Mouse (Mus musculus) kidney, embryonic 15.5 days (tissue): ENCODE results near the gene Stk11. TPM values are rescaled to one million over a fixed set of nuclear protein-coding genes. Genes with fewer than 3 reads are reported as not detected.

ENCODE experiments used
- ATAC-seq: fragments of 200-750 bp; cut with Nextera tagmentation; replicated peaks from 2 replicates; pipeline ENCODE4 v1.8.0; 2017; ENCODE audit warnings: moderate TSS enrichment; ENCODE audit not compliant: low FRiP score
- H3K27ac ChIP-seq: fragments of 300-500 bp; sonication (generic); 2 replicates; pipeline ENCODE4 v1.5.1; 2015; ENCODE audit warnings: mild to moderate bottlenecking, inconsistent platforms
- H3K27me3 ChIP-seq: fragments of 300-500 bp; sonication (generic); 2 replicates; pipeline ENCODE4 v1.6.1; 2015; ENCODE audit warnings: inconsistent platforms
- H3K36me3 ChIP-seq: fragments of 300-500 bp; sonication (generic); 2 replicates; pipeline ENCODE4 v1.6.1; 2015; ENCODE audit warnings: inconsistent platforms
- H3K4me1 ChIP-seq: fragments of 300-500 bp; sonication (generic); 2 replicates; pipeline ENCODE4 v1.6.1; 2015; ENCODE audit warnings: inconsistent platforms
- H3K4me2 ChIP-seq: fragments of 300-500 bp; sonication (generic); 2 replicates; pipeline ENCODE4 v1.6.1; 2015; ENCODE audit warnings: moderate library complexity, mild to moderate bottlenecking, inconsistent platforms
- H3K4me3 ChIP-seq: fragments of 300-500 bp; sonication (generic); replicated peaks from 2 replicates; pipeline ENCODE4 v1.5.1; 2015; ENCODE audit warnings: mild to moderate bottlenecking, inconsistent platforms
- H3K9ac ChIP-seq: fragments of 300-500 bp; sonication (generic); 2 replicates; pipeline ENCODE4 v1.6.1; 2015; ENCODE audit warnings: mild to moderate bottlenecking, inconsistent platforms
- H3K9me3 ChIP-seq: fragments of 300-500 bp; sonication (generic); replicated peaks from 2 replicates; pipeline ENCODE4 v1.6.1; 2016; ENCODE audit warnings: inconsistent platforms
- WGBS: fragments of 180-500 bp; shearing (Covaris S2); methylation state at CpG from one replicate; pipeline ENCODE4 v1.1.7; 2015; ENCODE audit warnings: mixed read lengths; 5-methylcytosine and 5-hydroxymethylcytosine counted together
- polyA plus RNA-seq: library from polyadenylated mRNA; unstranded; fragments of >200 nt; fragmentation: Nextera tagmentation; extraction: Ambion mirVana; gene quantifications from 2 replicates; pipeline ENCODE4 v1.2.1, GENCODE M21; 2015

The Stk11 gene
- polyA plus RNA-seq, 1 experiment from 2014 or later = 22.4 TPM

GRCm38 (mm10) chr10:80179068-80180051 is 63.8 kb downstream of the Stk11 start, which contains the start of gene Efna2:
Gene Efna2, plus strand, starts transcription at chr10:80179482.
- H3K27ac ChIP-seq = peak within 1 kb of the TSS; percentile 74
- no peaks in the 10 kb centered on the region for H3K9me3 ChIP-seq
- no peaks in the 10 kb centered on the region for H3K27me3 ChIP-seq
- peak within 1 kb of the TSS; percentile 78 for H3K4me2 ChIP-seq
- H3K4me3 ChIP-seq = peak within 1 kb of the TSS; percentile 78
- peaks cover 28% of the 10 kb centered on the region for H3K4me1 ChIP-seq
- 1% methylated on average over 73 of the region's 106 CpGs for WGBS
- H3K9ac ChIP-seq = peak within 1 kb of the TSS; percentile 81
- H3K36me3 ChIP-seq = peaks cover 6% of the 10 kb centered on the region; the same call in 1 of the 2 replicates
- ATAC-seq = peak; percentile 57

Other genes starting within 250 kb of the Stk11 start
- gene Prtn3, start 241.3 kb upstream of the Stk11 start, polyA plus RNA-seq = 7.4 and 8.3 TPM in 2 replicates
- gene Plppr3, start 241.2 kb upstream of the Stk11 start, polyA plus RNA-seq = 62.1 and 74.5 TPM in 2 replicates
- 2.6 and 3.4 TPM in 2 replicates for gene Elane, start 229.6 kb upstream of the Stk11 start, polyA plus RNA-seq
- not detected in 2 replicates for gene Cfd, start 224.9 kb upstream of the Stk11 start, polyA plus RNA-seq
- gene Med16, start 206.9 kb upstream of the Stk11 start, polyA plus RNA-seq = 59.6 and 70.7 TPM in 2 replicates
- 0.96 and 14.1 TPM in 2 replicates for gene Gm26602, start 204.9 kb upstream of the Stk11 start, polyA plus RNA-seq
- 0.71 and 1.2 TPM in 2 replicates for gene Kiss1r, start 198.8 kb upstream of the Stk11 start, polyA plus RNA-seq
- gene R3hdm4, start 194.6 kb upstream of the Stk11 start, polyA plus RNA-seq = 142 and 155 TPM in 2 replicates
- 7.3 and 7.4 TPM in 2 replicates for gene Arid3a, start 188.8 kb upstream of the Stk11 start, polyA plus RNA-seq
- gene Wdr18, start 155.7 kb upstream of the Stk11 start, polyA plus RNA-seq = 115 TPM in 2 replicates
- 0.31 and 0.39 TPM in 2 replicates for gene Grin3b, start 145.1 kb upstream of the Stk11 start, polyA plus RNA-seq
- gene Tmem259, start 131.5 kb upstream of the Stk11 start, polyA plus RNA-seq = 15.7 and 17.5 TPM in 2 replicates
- gene Cnn2, start 127.2 kb upstream of the Stk11 start, polyA plus RNA-seq = 253 and 292 TPM in 2 replicates
- gene Abca7, start 119.3 kb upstream of the Stk11 start, polyA plus RNA-seq = 3.9 and 4.5 TPM in 2 replicates
- 8.7 and 10.0 TPM in 2 replicates for gene Arhgap45, start 99.2 kb upstream of the Stk11 start, polyA plus RNA-seq
- gene Polr2e, start 76.0 kb upstream of the Stk11 start, polyA plus RNA-seq = 235 and 243 TPM in 2 replicates
- 581 and 603 TPM in 2 replicates for gene Gpx4, start 68.6 kb upstream of the Stk11 start, polyA plus RNA-seq
- gene Sbno2, start 10.2 kb upstream of the Stk11 start, polyA plus RNA-seq = 14.4 and 16.2 TPM in 2 replicates
- gene Atp5d, start 22.8 kb downstream of the Stk11 start, polyA plus RNA-seq = 594 and 612 TPM in 2 replicates
- 5.7 and 6.1 TPM in 2 replicates for gene Cbarp, start 25.0 kb downstream of the Stk11 start, polyA plus RNA-seq
- gene Midn, start 32.5 kb downstream of the Stk11 start, polyA plus RNA-seq = 18.8 and 19.5 TPM in 2 replicates
- gene Cirbp, start 50.2 kb downstream of the Stk11 start, polyA plus RNA-seq = 95.1 and 111 TPM in 2 replicates
- gene 1600002K03Rik, start 57.1 kb downstream of the Stk11 start, polyA plus RNA-seq = 11.2 and 13.2 TPM in 2 replicates
- 15.4 and 17.0 TPM in 2 replicates for gene Efna2, start 63.7 kb downstream of the Stk11 start, polyA plus RNA-seq
- 74.8 and 75.5 TPM in 2 replicates for gene Mum1, start 110.6 kb downstream of the Stk11 start, polyA plus RNA-seq
- gene Ndufs7, start 133.3 kb downstream of the Stk11 start, polyA plus RNA-seq = 376 and 387 TPM in 2 replicates
- 34.2 and 37.0 TPM in 2 replicates for gene Gamt, start 145.2 kb downstream of the Stk11 start, polyA plus RNA-seq
- 56.3 and 58.5 TPM in 2 replicates for gene Dazap1, start 145.7 kb downstream of the Stk11 start, polyA plus RNA-seq
- 1,002 and 1,019 TPM in 2 replicates for gene Rps15, start 176.7 kb downstream of the Stk11 start, polyA plus RNA-seq
- gene Apc2, start 180.2 kb downstream of the Stk11 start, polyA plus RNA-seq = 1.6 and 2.4 TPM in 2 replicates
- gene 2310011J03Rik, start 204.7 kb downstream of the Stk11 start, polyA plus RNA-seq = 49.5 and 52.7 TPM in 2 replicates
- 5.8 and 9.1 TPM in 2 replicates for gene Pcsk4, start 213.7 kb downstream of the Stk11 start, polyA plus RNA-seq
- 8.4 and 10.5 TPM in 2 replicates for gene Reep6, start 214.2 kb downstream of the Stk11 start, polyA plus RNA-seq
- 3.6 and 5.2 TPM in 2 replicates for gene Adamtsl5, start 232.6 kb downstream of the Stk11 start, polyA plus RNA-seq
- gene Plk5, start 240.7 kb downstream of the Stk11 start, polyA plus RNA-seq = 0.67 and 0.70 TPM in 2 replicates